Mouse (Mus musculus): ENCODE data around the gene Cnot6. TPM values are rescaled to one million over a fixed set of nuclear protein-coding genes. Genes with fewer than 3 reads are reported as not detected.

The Cnot6 gene
- polyA plus RNA-seq, 1 experiment: 15.3 TPM

GRCm38 (mm10) chr11:49650113-49650993 is 62.2 kb downstream of the Cnot6 start:
- Histone ChIP-seq H3K4me3 (replicated peaks; ENCODE audit: extremely low read depth, low read depth, low read length) (no peak overlapping the region), H3K4me1 (ENCODE audit: control insufficient read depth, insufficient read depth, low read length) (peaks cover 3% of the 10 kb centered on the region)
- WGBS: 59% methylated on average over 18 of the region's 18 CpGs
- TF ChIP-seq POLR2A (IDR thresholded peaks at IDR 0.05; ENCODE audit: borderline replicate concordance, extremely low read depth, low read depth, low read length): no peak
- 0 out of 2 replicates have a peak, but pooled peaks have one; percentile 12 for TF ChIP-seq CTCF (IDR thresholded peaks at IDR 0.05; ENCODE audit: insufficient read depth, low read length)
- DNase-seq: no peak

DNA sequence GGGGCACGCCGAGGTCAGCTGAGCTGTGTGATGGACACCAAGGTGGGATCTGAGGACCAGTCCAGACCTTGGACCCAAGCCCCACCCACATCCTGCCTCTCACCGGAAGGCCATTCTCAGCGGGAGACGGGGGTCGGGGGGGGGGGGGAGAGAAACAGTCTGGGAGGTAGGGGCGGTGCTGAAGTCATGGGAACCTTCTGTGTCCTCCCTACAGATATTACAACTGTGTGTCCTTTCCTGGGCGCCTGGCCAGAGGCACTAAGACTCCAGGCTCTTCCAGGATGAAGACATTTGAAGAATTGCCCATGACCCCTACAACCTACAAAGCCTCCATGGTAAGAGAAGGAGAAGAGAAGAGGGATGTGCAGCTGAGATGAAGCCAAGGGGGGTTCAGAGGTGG is 66.8 kb downstream of the Cnot6 start:
- WGBS: 43% methylated on average over 8 of the region's 8 CpGs
- TF ChIP-seq CTCF (IDR thresholded peaks at IDR 0.05; ENCODE audit: insufficient read depth, low read length) (no peak), POLR2A (IDR thresholded peaks at IDR 0.05; ENCODE audit: borderline replicate concordance, extremely low read depth, low read depth, low read length) (no peak)
- Histone ChIP-seq H3K4me1 (ENCODE audit: control insufficient read depth, insufficient read depth, low read length) (no peaks in the 10 kb centered on the region), H3K4me3 (replicated peaks; ENCODE audit: extremely low read depth, low read depth, low read length) (no peak overlapping the region)
- no peak for DNase-seq

GRCm38 (mm10) chr11:49636449-49636848 is 76.1 kb downstream of the Cnot6 start:
- 17% methylated on average over 11 of the region's 11 CpGs for WGBS
- no peak for DNase-seq
- peak; percentile 69 for TF ChIP-seq CTCF (IDR thresholded peaks at IDR 0.05; ENCODE audit: insufficient read depth, low read length)
- no peak for TF ChIP-seq POLR2A (IDR thresholded peaks at IDR 0.05; ENCODE audit: borderline replicate concordance, extremely low read depth, low read depth, low read length)
- Histone ChIP-seq H3K4me1 (ENCODE audit: control insufficient read depth, insufficient read depth, low read length) (peaks cover 10% of the 10 kb centered on the region), H3K4me3 (replicated peaks; ENCODE audit: extremely low read depth, low read depth, low read length) (no peak overlapping the region)

GRCm38 (mm10) chr11:49635671-49636070 is 76.9 kb downstream of the Cnot6 start:
- DNase-seq: no peak
- WGBS: 48% methylated on average over 6 of the region's 6 CpGs
- H3K4me3 ChIP-seq (replicated peaks; ENCODE audit: extremely low read depth, low read depth, low read length): no peak overlapping the region
- peaks cover 11% of the 10 kb centered on the region for H3K4me1 ChIP-seq (ENCODE audit: control insufficient read depth, insufficient read depth, low read length)
- no peak for TF ChIP-seq CTCF (IDR thresholded peaks at IDR 0.05; ENCODE audit: insufficient read depth, low read length)
- no peak for TF ChIP-seq POLR2A (IDR thresholded peaks at IDR 0.05; ENCODE audit: borderline replicate concordance, extremely low read depth, low read depth, low read length)

DNA sequence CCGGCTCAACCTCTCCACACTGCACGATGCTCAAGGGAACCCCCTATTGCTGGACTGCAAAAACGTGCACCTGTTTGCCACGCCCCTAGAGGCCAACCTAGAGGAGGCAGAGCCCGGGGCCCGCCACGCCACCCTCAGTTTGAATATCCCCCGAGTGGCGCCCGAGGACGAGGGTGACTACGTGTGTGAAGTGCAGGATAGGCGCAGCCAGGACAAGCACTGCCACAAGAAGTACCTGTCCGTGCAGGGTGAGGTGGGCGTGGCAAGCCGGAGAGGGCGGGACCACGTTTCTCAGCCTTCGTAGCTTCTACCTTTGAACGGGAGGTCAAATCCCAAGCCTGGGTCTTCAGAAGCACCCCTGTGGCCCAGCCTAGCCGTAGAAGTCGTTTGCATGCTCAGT is 78.4 kb downstream of the Cnot6 start:
- Histone ChIP-seq H3K4me3 (replicated peaks; ENCODE audit: extremely low read depth, low read depth, low read length) (no peak overlapping the region), H3K4me1 (ENCODE audit: control insufficient read depth, insufficient read depth, low read length) (peaks cover 11% of the 10 kb centered on the region)
- no peak for DNase-seq
- TF ChIP-seq CTCF (IDR thresholded peaks at IDR 0.05; ENCODE audit: insufficient read depth, low read length) (no peak), POLR2A (IDR thresholded peaks at IDR 0.05; ENCODE audit: borderline replicate concordance, extremely low read depth, low read depth, low read length) (no peak)
- WGBS: 41% methylated on average over 22 of the region's 22 CpGs

- no peak for TF ChIP-seq POLR2A (IDR thresholded peaks at IDR 0.05; ENCODE audit: borderline replicate concordance, extremely low read depth, low read depth, low read length)
- TF ChIP-seq CTCF (IDR thresholded peaks at IDR 0.05; ENCODE audit: insufficient read depth, low read length): no peak
- 35% methylated on average over 2 of the region's 2 CpGs for WGBS
- Histone ChIP-seq H3K4me1 (ENCODE audit: control insufficient read depth, insufficient read depth, low read length) (peaks cover 11% of the 10 kb centered on the region), H3K4me3 (replicated peaks; ENCODE audit: extremely low read depth, low read depth, low read length) (no peak overlapping the region)
- no peak for DNase-seq
These were observed 80.3 kb downstream of the Cnot6 start for GRCm38 (mm10) chr11:49632256-49632655.

DNA sequence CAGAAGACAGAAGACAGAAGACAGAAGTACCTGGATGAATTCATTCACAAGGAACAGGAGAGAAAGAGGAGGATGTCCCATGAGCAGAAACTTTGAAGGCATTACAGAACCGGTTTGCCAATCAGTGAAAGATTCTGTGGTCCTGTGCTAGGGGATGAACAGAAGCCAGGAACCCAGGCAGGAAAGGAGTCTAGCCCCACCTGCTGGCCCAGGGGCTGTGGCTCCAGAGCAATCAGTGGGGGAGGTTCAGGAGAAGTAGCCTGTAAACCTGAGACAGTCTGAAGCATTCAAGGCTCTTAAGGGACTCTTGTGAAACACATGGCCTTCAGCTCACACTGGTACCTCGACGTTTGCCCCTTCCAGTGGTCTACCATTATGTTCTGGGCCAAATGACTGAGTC is 81.4 kb downstream of the Cnot6 start:
- TF ChIP-seq CTCF (IDR thresholded peaks at IDR 0.05; ENCODE audit: insufficient read depth, low read length) (peak; percentile 61), POLR2A (IDR thresholded peaks at IDR 0.05; ENCODE audit: borderline replicate concordance, extremely low read depth, low read depth, low read length) (no peak)
- Histone ChIP-seq H3K4me3 (replicated peaks; ENCODE audit: extremely low read depth, low read depth, low read length) (no peak overlapping the region), H3K4me1 (ENCODE audit: control insufficient read depth, insufficient read depth, low read length) (peaks cover 11% of the 10 kb centered on the region)
- DNase-seq: no peak
- WGBS: 17% methylated on average over 3 of the region's 3 CpGs

- H3K4me1 ChIP-seq (ENCODE audit: control insufficient read depth, insufficient read depth, low read length): peaks cover 10% of the 10 kb centered on the region
- 75% methylated on average over 8 of the region's 8 CpGs for WGBS
- TF ChIP-seq POLR2A (IDR thresholded peaks at IDR 0.05; ENCODE audit: borderline replicate concordance, extremely low read depth, low read depth, low read length) (0 out of 2 replicates have a peak, but pooled peaks have one; percentile 3), CTCF (IDR thresholded peaks at IDR 0.05; ENCODE audit: insufficient read depth, low read length) (no peak)
- no peak for DNase-seq
- no peak overlapping the region for H3K4me3 ChIP-seq (replicated peaks; ENCODE audit: extremely low read depth, low read depth, low read length)
These were observed 85.8 kb downstream of the Cnot6 start for GRCm38 (mm10) chr11:49626748-49627147.

GRCm38 (mm10) chr11:49625863-49626262 is 86.7 kb downstream of the Cnot6 start:
- TF ChIP-seq POLR2A (IDR thresholded peaks at IDR 0.05; ENCODE audit: borderline replicate concordance, extremely low read depth, low read depth, low read length) (no peak), CTCF (IDR thresholded peaks at IDR 0.05; ENCODE audit: insufficient read depth, low read length) (no peak)
- Histone ChIP-seq H3K4me1 (ENCODE audit: control insufficient read depth, insufficient read depth, low read length) (peaks cover 6% of the 10 kb centered on the region; the same call in 1 of the 2 replicates), H3K4me3 (replicated peaks; ENCODE audit: extremely low read depth, low read depth, low read length) (no peak overlapping the region)
- WGBS: 65% methylated on average over 15 of the region's 15 CpGs
- no peak for DNase-seq

GRCm38 (mm10) chr11:49624156-49624555 is 88.4 kb downstream of the Cnot6 start:
- WGBS: 77% methylated on average over 3 of the region's 3 CpGs
- Histone ChIP-seq H3K4me3 (replicated peaks; ENCODE audit: extremely low read depth, low read depth, low read length) (no peak overlapping the region), H3K4me1 (ENCODE audit: control insufficient read depth, insufficient read depth, low read length) (peaks cover 6% of the 10 kb centered on the region; the same call in 1 of the 2 replicates)
- no peak for DNase-seq
- TF ChIP-seq POLR2A (IDR thresholded peaks at IDR 0.05; ENCODE audit: borderline replicate concordance, extremely low read depth, low read depth, low read length) (no peak), CTCF (IDR thresholded peaks at IDR 0.05; ENCODE audit: insufficient read depth, low read length) (no peak)

Data from lung, adult 2 months (tissue).